Mouse (Mus musculus): ENCODE results near the gene Smarca2. TPM values are rescaled to one million over a fixed set of nuclear protein-coding genes. Genes with fewer than 3 reads are reported as not detected.
A peak's percentile ranks its signal among the peaks of the same experiment; 100 is the strongest.
"Not testable (repeated sequence)": the region's sequence is repeated elsewhere in the genome, so short reads cannot be mapped to it uniquely, and the experiment has no call there.

Gene Smarca2
- total RNA-seq, 2 experiments from 2014 or later, result 51.4 to 54.2 TPM

DNA sequence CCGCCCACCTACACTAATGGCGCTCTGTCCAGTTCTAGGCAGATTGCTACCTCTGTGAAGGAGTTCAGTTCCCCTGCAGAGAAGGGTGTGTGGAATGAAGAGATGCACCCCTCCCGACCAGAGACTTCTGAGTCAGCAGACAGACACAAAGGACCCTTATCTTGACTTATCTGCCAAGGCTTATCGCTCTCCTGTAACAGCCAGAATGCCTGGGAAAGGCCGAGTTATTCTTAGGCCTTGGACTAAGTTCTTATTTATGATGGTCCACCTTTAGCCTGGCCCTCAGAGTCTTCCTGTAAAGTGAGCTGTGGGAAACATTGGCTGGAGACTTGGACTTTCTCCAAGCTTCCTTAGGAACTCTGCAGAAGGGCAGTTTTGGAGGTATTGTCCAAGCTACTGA is 8.8 kb downstream of the Smarca2 start:
- ATAC-seq (replicated peaks; ENCODE audit: poor library complexity, severe bottlenecking), result no peak

DNA sequence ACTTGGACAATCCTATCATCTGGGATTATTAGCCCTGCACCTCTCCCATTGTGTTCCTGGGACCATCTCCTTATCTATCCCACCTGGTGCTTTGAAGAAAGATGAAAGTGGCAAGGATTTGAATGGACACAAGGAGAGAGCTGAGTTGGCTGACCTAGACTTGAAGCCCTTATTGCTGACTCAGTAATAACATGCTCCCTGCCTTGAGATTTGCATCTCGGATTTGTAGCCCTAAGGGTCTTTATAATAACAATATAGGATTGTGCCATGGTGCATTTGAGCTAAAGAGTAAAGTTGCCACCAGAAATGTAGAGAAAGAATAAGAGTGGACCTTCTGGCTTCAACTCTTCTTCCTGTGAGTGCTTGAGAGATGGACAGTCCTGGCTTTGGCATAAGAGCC is 11.4 kb downstream of the Smarca2 start:
- ATAC-seq (replicated peaks; ENCODE audit: poor library complexity, severe bottlenecking), result no peak

DNA sequence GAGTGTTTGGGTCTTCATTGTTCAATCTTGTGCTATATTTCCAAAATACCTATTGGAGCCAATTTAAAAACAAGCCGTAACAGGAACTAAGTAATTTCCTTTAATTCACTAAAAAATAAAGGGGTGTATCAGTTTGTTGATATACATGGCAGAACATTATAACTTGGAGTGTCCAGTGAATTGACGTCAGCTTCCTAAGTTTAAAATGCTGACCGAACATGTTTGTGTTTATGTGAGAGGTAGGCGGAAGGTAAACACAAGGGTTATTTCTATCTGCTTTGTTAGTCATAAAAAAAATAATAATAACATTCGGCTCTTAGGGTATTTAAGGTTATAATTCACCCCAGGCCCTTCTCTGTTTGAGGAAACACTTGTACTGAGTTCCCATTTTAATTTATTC is 12.4 kb downstream of the Smarca2 start:
- no peak for ATAC-seq (replicated peaks; ENCODE audit: poor library complexity, severe bottlenecking)

DNA sequence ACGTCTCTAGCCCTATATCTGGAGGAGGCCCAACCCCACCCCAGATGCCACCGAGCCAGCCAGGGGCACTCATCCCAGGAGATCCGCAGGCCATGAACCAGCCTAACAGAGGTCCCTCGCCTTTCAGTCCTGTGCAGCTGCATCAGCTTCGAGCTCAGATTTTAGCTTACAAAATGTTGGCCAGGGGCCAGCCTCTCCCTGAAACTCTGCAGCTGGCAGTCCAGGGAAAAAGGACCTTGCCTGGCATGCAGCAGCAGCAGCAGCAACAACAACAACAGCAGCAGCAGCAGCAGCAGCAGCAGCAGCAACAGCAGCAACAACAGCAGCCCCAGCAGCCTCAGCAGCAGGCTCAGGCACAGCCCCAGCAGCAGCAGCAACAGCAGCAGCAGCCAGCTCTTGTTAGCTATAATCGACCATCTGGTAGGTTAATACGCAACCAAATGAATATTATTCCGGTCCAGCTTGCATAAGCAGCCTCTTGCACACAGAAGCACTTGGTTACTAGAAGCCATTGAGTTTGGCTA is 25.9 kb downstream of the Smarca2 start:
- no peak for ATAC-seq (replicated peaks; ENCODE audit: poor library complexity, severe bottlenecking)

DNA sequence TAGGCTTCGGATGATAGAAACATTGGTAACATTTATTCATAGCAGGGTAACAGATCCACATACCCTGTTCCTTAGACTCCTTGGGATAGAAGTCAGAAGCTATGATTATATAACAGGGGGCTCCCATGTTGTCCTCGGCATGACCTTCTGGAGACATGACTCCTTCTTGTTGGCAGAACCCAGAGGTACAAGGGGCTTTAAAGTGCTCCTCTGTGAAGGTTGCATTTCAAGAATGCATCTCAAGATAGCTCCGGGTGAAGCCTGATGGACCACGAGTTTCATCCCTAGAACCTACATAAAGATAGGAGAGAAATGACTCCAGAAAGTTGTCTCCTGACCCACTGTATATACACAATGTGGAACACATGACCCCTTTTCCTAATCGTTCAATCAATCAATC is 27.4 kb downstream of the Smarca2 start:
- no peak for ATAC-seq (replicated peaks; ENCODE audit: poor library complexity, severe bottlenecking)

DNA sequence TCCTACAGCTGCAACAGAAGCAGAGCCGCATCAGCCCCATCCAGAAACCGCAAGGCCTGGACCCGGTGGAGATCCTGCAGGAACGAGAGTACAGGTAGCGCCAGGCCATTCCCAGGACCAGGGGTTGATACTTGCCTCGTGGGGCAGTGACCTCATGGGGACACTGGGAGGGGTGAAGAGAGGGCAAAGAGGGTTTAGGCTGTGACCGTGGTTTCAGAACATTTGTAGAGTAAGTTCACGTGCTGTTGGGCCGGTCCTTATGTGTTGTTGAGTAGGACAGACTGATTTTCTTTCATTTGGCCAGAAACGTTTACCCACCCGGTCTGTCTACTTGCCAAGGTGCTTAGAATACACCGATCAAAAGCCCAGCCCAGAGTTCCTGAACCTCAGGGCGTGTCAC is 35.7 kb downstream of the Smarca2 start:
- ATAC-seq (replicated peaks; ENCODE audit: poor library complexity, severe bottlenecking), result no peak

DNA sequence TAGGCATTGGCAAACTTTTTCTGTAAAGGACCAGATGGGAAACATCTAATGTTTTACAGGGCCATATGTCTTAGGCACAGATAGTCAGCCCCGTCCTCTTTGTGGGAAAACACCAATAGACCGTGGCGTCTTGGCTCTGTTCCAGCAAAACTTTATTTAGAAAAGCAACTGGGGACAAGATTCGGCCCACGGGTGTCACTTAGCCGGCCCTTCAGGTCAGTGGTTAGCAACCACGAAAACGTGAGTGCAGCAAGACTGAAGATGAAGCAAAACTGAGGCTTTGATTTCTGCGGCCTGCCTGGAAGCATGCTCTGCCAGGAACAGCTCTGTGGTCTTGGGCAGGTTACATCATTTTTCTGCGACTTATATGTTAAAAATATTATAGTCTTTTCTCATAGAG is 36.4 kb downstream of the Smarca2 start:
- no peak for ATAC-seq (replicated peaks; ENCODE audit: poor library complexity, severe bottlenecking)

DNA sequence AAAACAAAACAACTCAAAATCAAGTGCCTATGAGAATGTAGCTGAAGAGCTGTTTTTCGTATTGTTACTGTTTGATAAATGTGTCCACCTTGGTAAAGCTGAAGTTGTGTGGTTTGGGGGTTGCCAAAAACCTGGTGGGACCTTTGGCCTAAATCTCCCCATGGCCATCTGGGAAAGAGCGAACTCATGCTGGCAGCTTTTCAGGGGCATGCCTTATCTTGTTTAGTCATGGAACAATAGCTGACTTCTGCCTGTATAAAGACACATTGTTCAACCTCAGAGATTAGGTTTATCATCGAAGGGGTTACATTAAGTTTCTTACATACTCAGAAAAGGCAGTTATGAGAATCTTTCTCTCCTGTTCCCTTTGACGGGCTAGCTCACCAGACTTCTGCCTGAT is 38.2 kb downstream of the Smarca2 start:
- ATAC-seq (replicated peaks; ENCODE audit: poor library complexity, severe bottlenecking), result no peak

DNA sequence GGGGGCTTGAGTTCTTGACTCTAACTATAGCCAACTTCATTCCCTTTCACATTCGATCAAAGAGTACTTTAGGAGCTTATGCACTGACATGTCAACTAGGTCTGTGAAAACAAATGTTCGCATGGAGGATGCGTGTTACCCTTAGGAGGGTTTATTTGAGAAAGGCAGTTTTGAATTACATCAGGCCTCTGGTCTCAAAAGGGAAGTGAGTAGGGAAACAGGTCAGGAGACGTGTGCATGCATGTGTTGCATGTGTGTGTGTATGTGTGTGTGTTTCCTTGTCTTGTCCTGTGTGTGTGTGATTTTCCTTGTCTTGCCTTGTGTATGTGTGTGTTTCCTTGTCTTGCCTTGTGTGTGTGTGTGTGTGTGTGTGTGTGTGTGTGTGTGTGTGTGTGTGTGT is 39.1 kb downstream of the Smarca2 start:
- ATAC-seq (replicated peaks; ENCODE audit: poor library complexity, severe bottlenecking), result peak; percentile 61

DNA sequence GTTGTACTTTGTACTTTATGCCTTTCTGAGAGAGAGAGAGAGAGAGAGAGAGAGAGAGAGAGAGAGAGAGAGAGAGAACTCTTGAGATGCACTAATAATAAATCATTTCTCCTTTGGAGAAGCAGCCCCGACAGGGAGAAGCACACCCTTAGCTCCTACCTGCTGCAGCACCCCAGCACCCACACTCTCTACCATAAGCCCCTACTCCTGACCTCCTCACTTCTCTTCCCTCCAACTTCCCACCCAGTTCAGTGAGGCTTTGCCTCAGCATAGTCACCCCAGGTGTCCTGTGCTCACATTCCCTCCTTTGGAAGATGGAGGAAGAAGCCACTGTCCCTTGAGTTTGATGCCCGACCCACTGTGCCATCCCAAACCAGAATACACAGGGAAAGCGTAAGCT is 40.2 kb downstream of the Smarca2 start:
- no peak for ATAC-seq (replicated peaks; ENCODE audit: poor library complexity, severe bottlenecking)

DNA sequence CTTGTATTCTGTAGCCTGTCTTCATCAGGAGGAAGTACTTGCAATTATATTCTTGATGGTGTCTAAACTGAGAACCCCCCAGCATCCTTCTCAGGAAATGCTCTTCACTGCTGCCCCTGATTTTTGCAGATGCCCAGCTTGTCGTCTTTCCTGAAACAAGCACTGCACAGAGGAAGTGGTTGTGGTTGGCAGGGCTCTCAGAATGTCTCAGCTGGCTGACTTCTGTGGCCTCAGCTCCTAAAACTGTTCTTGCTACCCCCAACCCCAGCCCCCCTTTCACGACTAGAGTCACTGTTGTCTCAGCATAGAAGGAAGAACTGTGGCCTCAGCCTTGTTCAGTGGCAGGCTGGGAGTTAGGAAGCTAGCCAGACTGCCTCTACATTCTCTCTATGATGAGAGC is 41.3 kb downstream of the Smarca2 start:
- peak; percentile 93 for ATAC-seq (replicated peaks; ENCODE audit: poor library complexity, severe bottlenecking)

DNA sequence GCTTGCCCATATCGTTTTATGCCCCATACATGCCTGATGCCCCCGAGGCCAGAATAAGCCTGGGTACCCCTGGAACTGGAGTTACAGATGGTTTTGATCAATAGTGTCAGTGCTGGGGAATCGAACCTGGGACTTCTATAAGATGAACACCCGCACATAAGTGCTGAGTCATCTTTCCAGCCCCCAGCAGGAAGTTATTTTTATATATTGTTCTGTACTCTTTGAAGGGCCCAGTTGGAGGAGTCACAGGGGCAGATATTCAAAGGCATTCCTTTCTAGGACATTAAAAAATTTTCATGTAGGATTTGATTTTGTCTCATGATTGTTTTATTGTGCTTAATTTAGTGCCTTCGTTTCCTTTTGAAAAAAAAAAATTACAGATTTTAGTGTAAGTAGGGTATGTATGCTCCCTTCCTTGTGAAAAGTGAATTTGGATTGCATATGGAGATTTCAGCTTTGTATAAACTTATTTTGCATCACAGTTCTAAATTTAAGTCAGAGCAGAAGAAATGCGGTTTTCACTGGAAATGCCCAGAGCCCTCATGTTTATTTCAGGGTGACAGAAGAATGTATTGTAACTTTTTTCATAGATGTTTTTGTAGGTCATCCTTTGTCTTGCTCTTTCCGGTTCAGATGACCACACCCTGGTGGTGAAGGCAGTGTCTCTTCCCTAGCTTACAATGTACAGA is 45.9 kb downstream of the Smarca2 start:
- no peak for ATAC-seq (replicated peaks; ENCODE audit: poor library complexity, severe bottlenecking)

DNA sequence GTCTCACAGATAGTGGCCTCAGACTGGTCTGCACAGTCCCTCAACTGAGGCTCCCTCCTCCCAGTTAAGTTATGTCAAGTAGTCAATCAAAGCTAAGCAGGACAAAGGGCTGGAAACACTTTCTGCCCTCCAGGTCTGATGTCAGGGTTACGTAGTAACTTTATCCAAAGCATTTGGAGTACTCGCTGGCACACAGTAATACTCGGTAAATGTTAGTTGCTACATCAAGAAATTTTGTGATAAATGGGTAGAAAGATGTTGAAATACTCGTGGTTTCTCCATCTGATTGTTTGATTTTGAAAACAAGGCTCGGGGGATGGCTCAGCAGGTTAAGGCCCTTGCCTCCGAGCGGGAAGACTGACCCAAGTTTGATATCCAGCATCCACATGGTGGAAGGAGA is 53.5 kb downstream of the Smarca2 start:
- no peak for ATAC-seq (replicated peaks; ENCODE audit: poor library complexity, severe bottlenecking)

DNA sequence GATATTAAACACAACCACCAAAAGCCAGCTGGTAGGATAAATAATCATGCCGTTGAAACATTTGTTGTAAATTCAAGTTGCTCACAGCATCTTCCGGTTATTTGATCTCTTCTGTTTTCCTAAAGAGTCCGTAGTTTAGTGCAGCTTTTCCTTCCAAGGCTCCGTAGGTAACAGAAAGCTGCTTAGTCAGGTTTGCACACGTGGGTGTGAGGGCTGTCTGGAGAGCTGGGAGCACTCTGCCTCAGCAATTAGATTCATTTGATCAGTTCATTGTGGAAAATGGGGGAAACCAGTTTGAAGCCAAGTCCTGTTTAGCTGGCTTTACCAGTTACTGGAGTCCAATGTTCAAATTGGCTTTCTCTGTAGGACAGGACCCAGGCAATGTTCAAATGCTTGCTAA is 55.1 kb downstream of the Smarca2 start:
- ATAC-seq (replicated peaks; ENCODE audit: poor library complexity, severe bottlenecking), result no peak

DNA sequence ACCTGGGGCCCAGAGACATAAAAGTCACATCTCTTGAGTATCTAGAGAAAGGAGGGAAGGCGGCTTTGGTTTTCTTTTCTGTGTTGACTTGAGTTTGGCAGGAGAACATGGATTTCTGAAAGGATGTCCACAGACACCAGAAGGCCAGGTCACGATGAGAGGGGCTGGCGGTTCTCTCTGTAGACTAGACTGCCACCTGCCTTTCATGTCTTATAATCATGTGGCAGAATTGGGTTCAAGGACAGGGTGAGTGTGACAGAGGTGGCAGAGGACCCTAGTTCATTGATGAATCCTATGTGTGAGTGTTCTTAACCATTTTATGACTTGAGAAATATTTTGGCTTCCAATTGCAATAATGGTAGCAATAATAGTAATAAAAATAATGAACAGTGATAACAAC is 56.3 kb downstream of the Smarca2 start:
- ATAC-seq (replicated peaks; ENCODE audit: poor library complexity, severe bottlenecking), result no peak

DNA sequence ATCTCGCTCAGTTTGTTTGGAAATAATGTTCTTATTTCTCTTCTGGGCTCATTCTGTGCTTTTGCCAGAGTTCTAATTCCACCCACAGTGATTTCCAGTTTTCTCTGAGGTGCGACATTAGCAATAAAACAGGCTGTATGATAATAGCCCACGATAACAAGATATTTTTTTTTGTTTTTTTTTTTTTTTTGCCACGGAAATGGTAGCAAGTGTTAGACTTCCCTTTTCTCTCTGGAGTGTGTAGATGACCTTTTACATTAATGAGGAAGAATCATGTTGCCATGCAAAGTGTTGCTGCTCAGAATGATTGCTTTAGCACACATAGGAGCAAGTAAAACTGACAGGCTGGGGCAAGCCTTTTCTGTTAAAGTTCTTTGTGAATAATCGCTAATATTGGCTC is 61.5 kb downstream of the Smarca2 start:
- peak; percentile 55 for ATAC-seq (replicated peaks; ENCODE audit: poor library complexity, severe bottlenecking)

DNA sequence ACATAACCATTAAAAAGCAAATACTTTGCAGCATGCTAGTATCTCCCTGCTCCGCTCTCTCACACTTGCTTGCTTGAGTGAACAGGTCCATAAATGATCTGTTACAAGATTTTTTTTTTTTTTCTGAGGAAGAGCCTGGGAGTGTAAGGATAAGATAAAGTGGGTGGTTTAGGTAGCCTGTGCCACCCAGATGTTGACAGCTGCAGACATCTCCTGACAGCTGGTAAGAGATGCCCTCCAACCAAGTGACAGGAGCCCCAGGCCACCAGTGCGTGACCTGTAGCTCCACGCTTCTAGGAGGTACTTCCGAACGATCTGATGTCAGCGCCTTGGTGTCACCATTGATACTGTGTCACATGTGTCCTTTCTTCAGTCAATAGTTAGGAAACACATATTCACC is 65.2 kb downstream of the Smarca2 start:
- no peak for ATAC-seq (replicated peaks; ENCODE audit: poor library complexity, severe bottlenecking)

DNA sequence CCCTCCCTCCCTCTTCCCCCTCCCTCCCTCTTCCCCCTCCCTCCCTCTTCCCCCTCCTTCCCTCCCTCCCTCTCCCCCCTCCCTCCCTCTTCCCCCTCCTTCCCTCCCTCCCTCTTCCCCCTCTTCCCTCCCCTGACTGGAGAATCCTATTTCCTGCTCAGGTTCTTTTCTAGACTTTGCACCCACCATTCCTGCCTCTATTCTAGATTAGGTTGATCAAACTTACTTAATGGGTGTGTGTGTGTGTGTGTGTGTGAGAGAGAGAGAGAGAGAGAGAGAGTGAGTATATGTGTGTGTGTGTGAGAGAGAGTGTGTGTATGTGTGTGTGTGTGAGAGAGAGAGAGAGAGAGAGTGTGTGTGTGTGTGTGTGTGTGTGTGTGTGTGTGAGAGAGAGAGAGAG is 66.6 kb downstream of the Smarca2 start:
- not testable (repeated sequence) for ATAC-seq (replicated peaks; ENCODE audit: poor library complexity, severe bottlenecking)

DNA sequence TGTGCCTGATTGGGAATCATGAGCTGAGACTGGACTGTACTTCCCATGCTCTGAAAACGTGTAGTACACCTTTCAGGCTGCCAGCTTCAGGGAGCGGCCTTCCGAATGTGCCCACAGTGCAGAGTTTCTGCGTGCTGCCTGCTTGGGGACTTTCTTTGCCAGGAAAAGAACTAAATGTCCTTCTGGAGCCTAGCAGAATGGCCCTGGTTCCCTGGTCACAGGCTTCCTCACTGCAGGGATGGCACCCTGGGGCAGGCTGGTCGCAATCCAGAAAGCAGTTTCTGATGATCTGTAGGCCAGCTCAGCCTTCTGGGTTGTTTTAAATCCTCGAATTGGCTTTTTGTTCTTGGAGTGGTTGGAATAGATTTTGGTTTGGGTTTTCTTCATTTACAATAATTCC is 71.1 kb downstream of the Smarca2 start:
- ATAC-seq (replicated peaks; ENCODE audit: poor library complexity, severe bottlenecking), result no peak

DNA sequence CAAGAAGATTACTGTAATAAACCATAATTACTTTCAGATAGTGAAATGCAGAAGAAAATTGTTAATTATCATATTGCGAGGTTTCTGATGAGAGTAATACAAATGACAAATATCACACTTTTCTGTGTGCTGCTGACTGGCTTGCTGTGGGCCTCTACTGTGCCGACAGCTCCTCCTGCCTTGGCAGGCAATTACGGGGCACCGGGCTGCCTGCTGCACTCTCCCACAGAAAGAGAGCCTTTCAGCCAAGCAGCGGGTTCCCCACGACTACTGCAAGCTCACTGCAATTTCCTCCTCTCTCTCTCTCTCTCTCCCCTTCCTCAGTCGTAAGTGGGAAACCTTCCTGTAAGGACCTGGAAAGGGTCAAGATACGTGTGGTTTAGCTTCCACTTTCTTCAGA is 73.7 kb downstream of the Smarca2 start:
- ATAC-seq (replicated peaks; ENCODE audit: poor library complexity, severe bottlenecking), result no peak

DNA sequence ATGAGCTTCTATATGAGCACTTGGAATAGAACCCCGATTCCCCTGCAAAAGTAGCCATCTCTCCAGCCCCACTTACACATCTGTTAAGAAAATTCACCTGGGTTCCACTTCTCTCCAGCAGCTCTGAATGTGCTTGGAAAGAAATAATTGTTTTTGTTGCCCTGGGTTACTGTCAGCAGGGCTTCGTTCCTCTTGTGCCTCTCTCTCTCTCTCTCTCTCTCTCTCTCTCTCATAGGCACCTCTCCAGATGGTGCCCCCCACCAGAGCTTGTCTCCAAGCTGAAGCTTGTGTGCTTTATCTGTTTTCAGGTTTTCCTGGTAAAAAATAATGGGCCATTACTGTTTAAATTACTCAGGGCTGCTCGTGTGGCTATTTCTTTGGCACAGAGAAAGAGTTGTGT is 74.8 kb downstream of the Smarca2 start:
- no peak for ATAC-seq (replicated peaks; ENCODE audit: poor library complexity, severe bottlenecking)

DNA sequence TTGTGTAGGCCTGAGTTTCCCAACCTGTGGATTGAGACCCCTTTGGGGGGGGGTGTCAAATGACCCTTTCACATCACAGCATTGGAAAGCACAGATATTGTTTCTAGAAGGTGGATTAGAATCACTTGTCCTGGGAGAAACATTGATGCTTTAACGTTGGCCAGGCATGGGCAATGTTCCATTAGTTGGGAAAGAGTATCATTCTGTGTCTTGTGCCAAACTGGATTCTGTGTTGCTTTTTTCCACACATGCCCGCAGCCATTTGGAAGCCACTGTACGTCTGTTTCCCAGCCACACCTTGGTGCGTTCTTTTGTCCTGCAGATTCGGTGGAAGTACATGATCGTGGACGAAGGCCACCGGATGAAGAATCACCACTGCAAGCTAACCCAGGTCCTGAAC is 76.7 kb downstream of the Smarca2 start:
- ATAC-seq (replicated peaks; ENCODE audit: poor library complexity, severe bottlenecking), result no peak

DNA sequence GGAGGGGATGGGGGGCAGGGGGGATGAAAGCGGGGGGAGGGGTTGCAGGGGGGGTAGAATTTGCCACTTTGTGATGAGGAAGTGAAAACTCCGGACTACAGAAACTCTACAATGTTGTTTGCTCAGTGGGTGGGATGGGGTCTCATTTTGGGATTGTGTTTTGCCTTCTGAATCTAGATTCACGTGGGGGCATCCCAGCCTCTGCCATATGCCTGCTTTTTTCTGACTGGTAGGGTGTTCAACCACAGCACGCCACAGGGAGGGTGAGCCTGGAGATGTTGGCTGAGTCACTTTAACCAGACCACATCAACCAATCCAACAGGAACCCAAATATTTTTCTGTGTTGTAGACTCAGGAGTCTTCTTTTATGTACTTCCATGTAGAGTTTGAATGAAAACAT is 77.3 kb downstream of the Smarca2 start:
- no peak for ATAC-seq (replicated peaks; ENCODE audit: poor library complexity, severe bottlenecking)
